Mouse (Mus musculus) forebrain, embryonic 11.5 days (tissue): ENCODE results near the gene Timm10b. TPM values are rescaled to one million over a fixed set of nuclear protein-coding genes. Genes with fewer than 3 reads are reported as not detected.

Experiments used
- ATAC-seq: fragments of 200-750 bp; cut with Nextera tagmentation; replicated peaks from 2 replicates; pipeline ENCODE4 v1.8.0; 2017; ENCODE audit warnings: moderate TSS enrichment; ENCODE audit not compliant: low FRiP score
- DNase-seq: peaks from one replicate; pipeline ENCODE4 v3.0.0-alpha.2; 2017; ENCODE audit warnings: low spot score
- H3K27ac ChIP-seq: fragments of 300-500 bp; sonication (generic); 2 replicates; pipeline ENCODE4 v1.5.1; 2014; ENCODE audit warnings: low read depth, low read length
- H3K27me3 ChIP-seq: fragments of 300-500 bp; sonication (generic); 2 replicates; pipeline ENCODE4 v1.6.1; 2014; ENCODE audit warnings: mild to moderate bottlenecking, low read length, mixed read lengths; ENCODE audit not compliant: control insufficient read depth, insufficient read depth
- H3K36me3 ChIP-seq: fragments of 300-500 bp; sonication (generic); 2 replicates; pipeline ENCODE4 v1.6.1; 2014; ENCODE audit warnings: mild to moderate bottlenecking, low read length, moderate library complexity, mixed read lengths; ENCODE audit not compliant: control insufficient read depth, insufficient read depth
- H3K4me1 ChIP-seq: fragments of 300-500 bp; sonication (generic); replicated peaks from 2 replicates; pipeline ENCODE4 v1.6.1; 2014; ENCODE audit warnings: low read length, mixed read lengths; ENCODE audit not compliant: control insufficient read depth, insufficient read depth
- H3K4me2 ChIP-seq: fragments of 300-500 bp; sonication (generic); 2 replicates; pipeline ENCODE4 v1.6.1; 2014; ENCODE audit warnings: low read depth, mild to moderate bottlenecking, low read length, moderate library complexity, mixed read lengths; ENCODE audit not compliant: severe bottlenecking
- H3K4me3 ChIP-seq: fragments of 300-500 bp; sonication (generic); 2 replicates; pipeline ENCODE4 v1.5.1; 2014; ENCODE audit warnings: low read depth, low read length
- H3K9ac ChIP-seq: fragments of 300-500 bp; sonication (generic); 2 replicates; pipeline ENCODE4 v1.6.1; 2014; ENCODE audit warnings: low read length
- H3K9me3 ChIP-seq: fragments of 300-500 bp; sonication (generic); 2 replicates; pipeline ENCODE4 v1.6.1; 2016; ENCODE audit warnings: low read length, mixed read lengths; ENCODE audit not compliant: control insufficient read depth
- WGBS: fragments of 180-500 bp; shearing (Covaris S2); extraction: QIAGEN DNeasy Blood & Tissue Kit; methylation state at CpG from one replicate; pipeline ENCODE4 v1.1.7; 2014; 5-methylcytosine and 5-hydroxymethylcytosine counted together
- polyA plus RNA-seq: library from polyadenylated mRNA; unstranded; fragments of >200 nt; fragmentation: Nextera tagmentation; extraction: Ambion mirVana; gene quantifications from 2 replicates; pipeline ENCODE4 v1.2.1, GENCODE M21; 2014

Timm10b gene
- 148 and 151 TPM in 2 replicates for polyA plus RNA-seq

GRCm38 (mm10) chr7:105639756-105640155, at the start of gene Timm10b:
TSS of gene Timm10b (plus strand) at chr7:105640056.
- Histone ChIP-seq H3K4me1 (peaks cover 10% of the 10 kb centered on the region), H3K27ac (no peak within 1 kb of the TSS), H3K4me3 (peak within 1 kb of the TSS; percentile 69), H3K4me2 (peak within 1 kb of the TSS; percentile 96), H3K36me3 (no peaks in the 10 kb centered on the region; the same call in 1 of the 2 replicates), H3K9me3 (no peaks in the 10 kb centered on the region), H3K9ac (peak within 1 kb of the TSS; percentile 80), H3K27me3 (no peaks in the 10 kb centered on the region)
- no peak for ATAC-seq
- DNase-seq = no peak
- WGBS = 8% methylated on average over 2 of the region's 2 CpGs

- DNase-seq (no peak), ATAC-seq (no peak)
- H3K4me2 ChIP-seq = no peak overlapping the region
- H3K9ac ChIP-seq = no peak overlapping the region
- no peaks in the 10 kb centered on the region for H3K9me3 ChIP-seq
- H3K27ac ChIP-seq = no peak overlapping the region
- H3K4me1 ChIP-seq = no peaks in the 10 kb centered on the region
- no peaks in the 10 kb centered on the region for H3K36me3 ChIP-seq
- H3K27me3 ChIP-seq = no peaks in the 10 kb centered on the region
- 25% methylated on average over 7 of the region's 7 CpGs for WGBS
- no peak overlapping the region for H3K4me3 ChIP-seq
Observed at GRCm38 (mm10) chr7:105590097-105590496, 49.8 kb upstream of the Timm10b start.

GRCm38 (mm10) chr7:105602860-105603623, 36.8 kb upstream of the Timm10b start:
- H3K4me1 ChIP-seq = no peaks in the 10 kb centered on the region
- H3K9ac ChIP-seq = no peak overlapping the region
- no peaks in the 10 kb centered on the region for H3K27me3 ChIP-seq
- DNase-seq (peak; percentile 78), ATAC-seq (peak; percentile 81)
- no peak overlapping the region for H3K27ac ChIP-seq
- no peak overlapping the region for H3K4me3 ChIP-seq
- WGBS = 34% methylated on average over 9 of the region's 9 CpGs
- H3K36me3 ChIP-seq = no peaks in the 10 kb centered on the region
- no peaks in the 10 kb centered on the region; the same call in 1 of the 2 replicates for H3K9me3 ChIP-seq
- no peak overlapping the region for H3K4me2 ChIP-seq

- Histone ChIP-seq H3K4me2 (no peak overlapping the region), H3K36me3 (no peaks in the 10 kb centered on the region; the same call in 1 of the 2 replicates), H3K9ac (no peak overlapping the region), H3K27me3 (no peaks in the 10 kb centered on the region), H3K27ac (no peak overlapping the region), H3K9me3 (no peaks in the 10 kb centered on the region; the same call in 1 of the 2 replicates), H3K4me1 (no peaks in the 10 kb centered on the region), H3K4me3 (no peak overlapping the region)
- ATAC-seq = no peak
- 91% methylated on average over 3 of the region's 3 CpGs for WGBS
- no peak for DNase-seq
Observed at GRCm38 (mm10) chr7:105608467-105608866, 31.4 kb upstream of the Timm10b start.

GRCm38 (mm10) chr7:105611767-105612166, 28.1 kb upstream of the Timm10b start:
- ATAC-seq = no peak
- Histone ChIP-seq H3K4me1 (no peaks in the 10 kb centered on the region), H3K9me3 (no peaks in the 10 kb centered on the region), H3K4me2 (no peak overlapping the region), H3K27me3 (no peaks in the 10 kb centered on the region), H3K4me3 (no peak overlapping the region), H3K9ac (no peak overlapping the region), H3K27ac (no peak overlapping the region), H3K36me3 (no peaks in the 10 kb centered on the region; the same call in 1 of the 2 replicates)
- DNase-seq = no peak
- WGBS = 100% methylated on average over 1 of the region's 1 CpGs

- no peaks in the 10 kb centered on the region for H3K4me1 ChIP-seq
- no peak overlapping the region for H3K27ac ChIP-seq
- no peak overlapping the region for H3K4me3 ChIP-seq
- 87% methylated on average over 1 of the region's 1 CpGs for WGBS
- no peaks in the 10 kb centered on the region for H3K27me3 ChIP-seq
- H3K36me3 ChIP-seq = peaks cover 6% of the 10 kb centered on the region
- ATAC-seq (no peak), DNase-seq (no peak)
- H3K9me3 ChIP-seq = no peaks in the 10 kb centered on the region
- H3K4me2 ChIP-seq = no peak overlapping the region
- no peak overlapping the region for H3K9ac ChIP-seq
Observed at GRCm38 (mm10) chr7:105614400-105614799, 25.5 kb upstream of the Timm10b start.

GRCm38 (mm10) chr7:105615720-105616119, 24.1 kb upstream of the Timm10b start:
- no peaks in the 10 kb centered on the region for H3K27me3 ChIP-seq
- H3K9me3 ChIP-seq = no peaks in the 10 kb centered on the region
- no peak overlapping the region for H3K27ac ChIP-seq
- H3K4me1 ChIP-seq = no peaks in the 10 kb centered on the region
- H3K9ac ChIP-seq = no peak overlapping the region
- ATAC-seq (no peak), DNase-seq (no peak)
- no peak overlapping the region for H3K4me3 ChIP-seq
- H3K36me3 ChIP-seq = peaks cover 6% of the 10 kb centered on the region
- no peak overlapping the region for H3K4me2 ChIP-seq
- WGBS = 79% methylated on average over 1 of the region's 1 CpGs

- Histone ChIP-seq H3K27me3 (no peaks in the 10 kb centered on the region), H3K4me1 (no peaks in the 10 kb centered on the region), H3K4me2 (no peak overlapping the region), H3K9me3 (no peaks in the 10 kb centered on the region), H3K27ac (no peak overlapping the region), H3K36me3 (peaks cover 8% of the 10 kb centered on the region), H3K4me3 (no peak overlapping the region), H3K9ac (no peak overlapping the region)
- WGBS = 91% methylated on average over 6 of the region's 6 CpGs
- ATAC-seq (no peak), DNase-seq (no peak)
Observed at GRCm38 (mm10) chr7:105616561-105616960, 23.3 kb upstream of the Timm10b start.

- Histone ChIP-seq H3K9ac (no peak overlapping the region), H3K27me3 (no peaks in the 10 kb centered on the region), H3K4me2 (no peak overlapping the region), H3K36me3 (peaks cover 10% of the 10 kb centered on the region), H3K27ac (no peak overlapping the region), H3K9me3 (no peaks in the 10 kb centered on the region), H3K4me3 (no peak overlapping the region), H3K4me1 (no peaks in the 10 kb centered on the region)
- WGBS = 93% methylated on average over 22 of the region's 22 CpGs
- DNase-seq (no peak), ATAC-seq (no peak)
Observed at GRCm38 (mm10) chr7:105617810-105618209, 22.0 kb upstream of the Timm10b start.
